Mouse (Mus musculus) mouse trophoblast stem cell (cell line): ENCODE data around the gene Rgp1.

Experiments used
- in situ Hi-C, 2 experiments: fragments of 300-500 bp; cut with MseI, MboI; formaldehyde crosslinking; loops; 2 replicates in 1 of 2; 3 replicates in 1 of 2; pipeline ENCODE4 v1.15.1; 2025

The Rgp1 gene

DNA sequence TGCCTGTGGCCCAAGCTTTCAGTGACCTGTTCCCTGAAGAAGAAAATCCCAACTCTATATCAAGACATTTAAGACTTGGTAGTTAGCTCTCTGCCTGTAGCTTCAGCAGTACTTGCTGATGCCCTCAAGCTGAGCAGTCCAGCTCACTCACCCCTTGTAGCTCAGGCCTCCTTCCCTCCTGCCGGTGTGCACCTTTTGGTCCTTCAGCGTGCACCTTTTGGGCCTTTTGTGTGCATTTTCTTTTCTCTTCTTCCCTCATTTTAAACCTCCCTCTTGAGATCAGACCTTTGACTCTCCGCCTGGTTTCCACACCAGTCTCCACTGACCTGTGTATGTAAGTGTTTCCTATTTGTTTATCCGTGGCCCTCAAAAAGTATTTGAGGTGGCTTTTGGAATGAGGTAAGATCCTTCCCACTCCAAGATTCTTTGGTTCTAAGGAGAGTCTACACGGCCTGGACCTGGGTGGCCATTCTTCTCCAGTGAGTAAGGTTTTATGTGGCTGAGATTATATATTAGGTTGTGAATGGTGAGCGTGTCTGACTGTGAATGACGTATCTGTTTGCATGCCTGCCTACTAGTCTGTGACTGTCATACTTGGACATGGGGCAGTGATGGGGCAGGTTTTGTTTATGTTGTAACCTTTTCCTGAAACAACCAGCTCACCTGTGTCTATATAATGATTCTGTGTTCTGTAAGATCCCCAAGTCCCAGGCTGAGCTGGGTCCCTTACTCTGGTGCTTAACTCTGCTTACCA is 56.3 kb downstream of the Rgp1 start:
- in situ Hi-C loops = no loop called here

DNA sequence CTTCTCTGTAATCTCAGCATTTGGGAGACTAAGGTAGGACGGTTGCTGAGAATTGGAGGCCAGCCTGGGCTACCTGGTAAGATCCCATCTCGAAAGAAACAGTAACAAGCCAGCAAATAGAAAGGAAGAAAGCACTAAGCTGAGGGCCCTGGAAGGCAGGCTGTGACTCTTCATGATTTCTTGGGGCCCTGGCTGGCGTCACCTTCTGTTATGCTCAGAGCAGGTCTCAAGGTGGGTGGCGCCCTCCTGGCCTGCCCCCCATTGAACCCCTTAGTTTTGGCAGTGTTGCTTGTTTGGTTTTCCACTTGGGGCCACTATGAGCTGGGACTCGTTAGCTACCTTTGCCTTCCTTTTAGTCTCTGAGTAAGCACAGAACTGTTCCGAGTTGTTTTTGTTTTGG is 58.2 kb downstream of the Rgp1 start:
- in situ Hi-C loops = no loop called here
